Mouse (Mus musculus) gastrocnemius, adult 2 months (tissue): ENCODE results near the gene Mov10. TPM values are rescaled to one million over a fixed set of nuclear protein-coding genes. Genes with fewer than 3 reads are reported as not detected.

Source experiments
- DNase-seq: peaks from one replicate; pipeline ENCODE4 v3.0.0; 2022
- H3K27ac ChIP-seq: fragments of 200-600 bp; 2 replicates; pipeline ENCODE4 v1.8.1; 2022; ENCODE audit warnings: mild to moderate bottlenecking
- H3K4me3 ChIP-seq: fragments of 200-600 bp; 2 replicates; pipeline ENCODE4 v1.8.1; 2022; ENCODE audit warnings: mild to moderate bottlenecking, moderate library complexity
- CTCF ChIP-seq: fragments of 200-600 bp; IDR thresholded peaks from 2 replicates; pipeline ENCODE4 v1.8.1; 2022; ENCODE audit warnings: antibody characterized with exemption, mild to moderate bottlenecking, moderate library complexity
- intact Hi-C: fragments of 180-260 bp; cut with DNase I; formaldehyde crosslinking; loops from one replicate; pipeline ENCODE4 v1.15.1; 2025
- total RNA-seq, 2 experiments: library from RNA; stranded (reverse); gene quantifications; 2 replicates each; pipeline ENCODE4 v1.2.3; 2021

Gene Mov10
- total RNA-seq, 2 experiments from 2014 or later: 0.38 to 2.5 TPM

GRCm38 (mm10) chr3:104800681-104801080, 17.7 kb downstream of the Mov10 start:
- DNase-seq: no peak
- H3K27ac ChIP-seq: no peak overlapping the region
- intact Hi-C loops: no loop called here
- TF ChIP-seq CTCF: no peak
- no peak overlapping the region for H3K4me3 ChIP-seq

- no peak for DNase-seq
- no peak for TF ChIP-seq CTCF
- Histone ChIP-seq H3K27ac (no peak overlapping the region), H3K4me3 (no peak overlapping the region)
- intact Hi-C loops: no loop called here
Measured at GRCm38 (mm10) chr3:104796430-104797082, 21.8 kb downstream of the Mov10 start.

- intact Hi-C loops: no loop called here
- Histone ChIP-seq H3K27ac (0 out of 2 replicates have a peak overlapping the region, but pooled peaks have one; percentile 52), H3K4me3 (no peak overlapping the region)
- TF ChIP-seq CTCF: no peak
- no peak for DNase-seq
Measured at GRCm38 (mm10) chr3:104795661-104796340, 22.6 kb downstream of the Mov10 start.

- no peak for DNase-seq
- peak overlapping the region; percentile 52 for H3K27ac ChIP-seq
- TF ChIP-seq CTCF: no peak
- H3K4me3 ChIP-seq: no peak overlapping the region
- intact Hi-C loops: no loop called here
Measured at GRCm38 (mm10) chr3:104794953-104795470, 23.4 kb downstream of the Mov10 start.

GRCm38 (mm10) chr3:104793871-104794828, 24.2 kb downstream of the Mov10 start:
- TF ChIP-seq CTCF: no peak
- peak overlapping the region; percentile 52 for H3K27ac ChIP-seq
- intact Hi-C loops: no loop called here
- H3K4me3 ChIP-seq: peak overlapping the region; percentile 14
- DNase-seq: peak; percentile 89

- Histone ChIP-seq H3K4me3 (no peak overlapping the region), H3K27ac (peak overlapping the region; percentile 52)
- no peak for TF ChIP-seq CTCF
- intact Hi-C loops: no loop called here
- DNase-seq: no peak
Measured at GRCm38 (mm10) chr3:104792360-104793270, 25.7 kb downstream of the Mov10 start.

GRCm38 (mm10) chr3:104791671-104792070, 26.7 kb downstream of the Mov10 start:
- Histone ChIP-seq H3K4me3 (peak overlapping the region; percentile 88; the same call in 1 of the 2 replicates), H3K27ac (peak overlapping the region; percentile 94)
- no peak for DNase-seq
- no peak for TF ChIP-seq CTCF
- intact Hi-C loops: no loop called here

GRCm38 (mm10) chr3:104791017-104791416, 27.3 kb downstream of the Mov10 start:
- no peak for DNase-seq
- H3K27ac ChIP-seq: peak overlapping the region; percentile 94
- peak overlapping the region; percentile 88 for H3K4me3 ChIP-seq
- no peak for TF ChIP-seq CTCF
- intact Hi-C loops: no loop called here

- peak overlapping the region; percentile 88 for H3K4me3 ChIP-seq
- no peak for TF ChIP-seq CTCF
- intact Hi-C loops: no loop called here
- peak; percentile 52 for DNase-seq
- H3K27ac ChIP-seq: peak overlapping the region; percentile 94
Measured at GRCm38 (mm10) chr3:104790401-104790937, 27.9 kb downstream of the Mov10 start.

- Histone ChIP-seq H3K27ac (peak overlapping the region; percentile 94), H3K4me3 (peak overlapping the region; percentile 88)
- intact Hi-C loops: loop anchor here (5.0 kb wide), 1 partner anchor 267 kb away; no protein-coding TSS in a partner anchor
- TF ChIP-seq CTCF: no peak
- DNase-seq: peak; percentile 70
Measured at GRCm38 (mm10) chr3:104789822-104790221, 28.5 kb downstream of the Mov10 start.

- no peak for TF ChIP-seq CTCF
- intact Hi-C loops: loop anchor here (5.0 kb wide), 1 partner anchor 268 kb away; no protein-coding TSS in a partner anchor
- Histone ChIP-seq H3K4me3 (peak overlapping the region; percentile 88), H3K27ac (peak overlapping the region; percentile 94)
- DNase-seq: peak; percentile 49
Measured at GRCm38 (mm10) chr3:104789312-104789605, 29.1 kb downstream of the Mov10 start.
